Mouse (Mus musculus): Measurements from ENCODE around the gene Cpeb3.

Gene Cpeb3

DNA sequence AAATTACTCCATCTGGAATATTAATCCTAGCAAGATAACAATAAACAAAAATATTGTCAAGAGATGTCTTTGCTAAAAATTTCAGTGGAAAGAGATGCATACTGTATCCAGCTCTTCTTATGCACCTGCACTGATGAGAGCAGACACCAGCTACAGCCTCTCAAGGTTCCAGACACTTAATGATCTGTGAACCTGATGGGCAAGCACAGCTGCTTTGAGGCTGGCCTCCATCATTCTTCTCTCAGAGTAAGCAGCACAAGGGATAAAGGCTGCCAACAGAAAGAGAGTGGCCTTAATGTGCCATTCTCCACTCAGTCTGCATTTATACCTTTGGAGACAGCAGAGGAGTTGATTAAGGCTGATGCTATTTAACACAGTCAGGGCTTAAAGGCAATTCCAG is 167.5 kb downstream of the Cpeb3 start:
- no peak for DNase-seq (ENCODE audit: low spot score in 2 of 2)

DNA sequence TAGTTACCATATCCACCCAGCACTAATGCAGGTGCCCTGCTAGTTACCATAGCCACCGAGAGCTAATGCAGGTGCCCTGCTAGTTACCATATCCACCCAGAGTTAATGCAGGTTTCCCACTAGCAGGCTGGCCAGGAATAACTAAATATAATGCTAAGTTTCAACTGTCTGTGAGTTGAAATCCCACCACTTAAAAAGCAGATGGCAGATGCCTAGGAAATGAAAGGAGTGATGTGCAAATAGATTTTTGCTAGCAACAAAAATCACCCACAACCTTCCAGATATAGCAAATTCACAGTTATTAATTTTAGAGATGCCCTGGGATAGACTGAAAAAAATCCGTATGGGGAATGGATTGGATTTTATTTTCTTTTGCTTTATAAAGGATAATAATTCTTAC is 176.0 kb downstream of the Cpeb3 start:
- no peak for DNase-seq (ENCODE audit: low spot score in 2 of 2)

DNA sequence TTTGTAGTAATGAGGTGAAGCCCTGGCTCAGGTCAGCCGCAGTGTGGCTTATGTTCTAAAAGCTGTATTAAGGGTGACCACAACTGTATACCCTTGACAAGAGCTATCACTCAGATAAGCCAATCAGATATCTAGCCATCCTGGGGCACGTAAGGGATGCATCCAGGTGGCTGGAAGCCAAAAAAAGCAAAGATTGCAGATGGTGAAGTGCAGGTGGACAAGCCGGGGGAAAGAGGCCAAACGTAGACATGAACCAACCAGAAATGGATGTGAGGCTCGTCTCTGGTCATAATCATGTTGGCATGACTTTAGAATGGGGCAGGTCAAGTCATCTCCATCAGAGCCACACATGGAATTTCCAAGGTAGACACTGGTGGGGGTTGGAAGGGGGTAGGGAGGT is 177.0 kb downstream of the Cpeb3 start:
- no peak for DNase-seq (ENCODE audit: low spot score in 2 of 2)

DNA sequence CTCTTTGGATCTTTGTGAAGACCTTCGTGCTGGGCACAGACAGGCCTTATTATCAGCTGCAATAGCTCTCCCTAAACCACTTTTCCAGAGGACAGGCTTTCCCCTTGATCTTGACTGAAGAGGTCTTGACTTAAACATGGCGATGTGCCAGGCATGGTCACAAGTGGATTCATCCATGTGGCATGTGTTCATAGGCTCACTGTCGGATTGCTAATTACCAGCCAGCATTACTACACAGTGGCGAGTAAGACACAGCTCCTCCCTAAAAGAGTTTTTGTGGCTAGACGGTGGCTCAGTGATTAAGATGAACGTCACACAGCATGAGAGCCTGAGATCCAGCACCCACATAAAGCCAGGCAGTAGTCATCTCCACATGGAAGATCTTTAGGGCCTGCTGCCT is 178.6 kb downstream of the Cpeb3 start:
- no peak for DNase-seq (ENCODE audit: low spot score in 2 of 2)

DNA sequence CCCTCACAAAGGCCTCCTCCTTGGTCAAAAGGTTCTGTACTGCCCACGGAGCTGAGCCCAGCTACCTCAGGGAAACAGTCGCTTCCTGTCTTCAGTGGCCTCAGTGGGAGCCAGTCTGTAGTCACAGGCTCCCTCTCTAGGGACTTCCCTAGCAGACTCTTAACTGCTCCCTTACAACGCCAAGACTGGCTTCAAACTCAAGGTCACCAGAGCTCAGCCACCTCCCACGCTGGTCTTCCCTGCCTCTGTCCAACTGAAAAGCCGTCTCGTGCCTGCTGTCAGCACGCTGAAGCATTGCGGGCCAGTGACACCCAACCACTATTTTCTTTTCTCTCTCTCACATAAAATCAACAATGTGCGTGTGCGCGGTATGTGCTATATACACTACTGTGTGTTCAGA is 182.0 kb downstream of the Cpeb3 start:
- no peak for DNase-seq (ENCODE audit: low spot score in 2 of 2)

- DNase-seq (ENCODE audit: low spot score in 2 of 2) = no peak
Measured at GRCm38 (mm10) chr19:37025839-37026319, 182.5 kb downstream of the Cpeb3 start.

GRCm38 (mm10) chr19:37022146-37022545 is 186.3 kb downstream of the Cpeb3 start:
- DNase-seq (ENCODE audit: low spot score in 2 of 2) = no peak

DNA sequence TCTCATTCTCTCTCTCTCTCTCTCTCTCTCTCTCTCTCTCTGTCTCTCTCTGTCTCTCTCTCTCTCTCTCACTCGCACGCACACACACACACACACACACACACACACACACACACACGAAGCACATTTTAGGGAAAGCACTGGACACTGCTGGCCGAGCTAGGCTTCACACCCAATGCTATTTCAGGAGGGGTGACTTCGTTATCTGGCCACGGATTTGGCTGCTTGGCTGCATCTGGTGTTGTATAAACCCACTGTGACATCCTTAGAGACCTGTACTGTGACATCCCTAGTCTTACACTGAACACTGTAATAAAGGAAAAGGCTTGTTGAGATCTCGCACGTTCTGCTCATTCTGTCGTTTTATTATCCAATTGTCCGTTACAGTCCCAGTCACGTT is 187.4 kb downstream of the Cpeb3 start:
- DNase-seq (ENCODE audit: low spot score in 2 of 2) = no peak

GRCm38 (mm10) chr19:37020531-37020930 is 187.9 kb downstream of the Cpeb3 start:
- no peak for DNase-seq (ENCODE audit: low spot score in 2 of 2)

GRCm38 (mm10) chr19:37018931-37019330 is 189.5 kb downstream of the Cpeb3 start:
- DNase-seq (ENCODE audit: low spot score in 2 of 2) = no peak

- peak; percentile 28 to 34 for DNase-seq (ENCODE audit: low spot score in 2 of 2)
Measured at GRCm38 (mm10) chr19:37018411-37018810, 190.0 kb downstream of the Cpeb3 start.

DNA sequence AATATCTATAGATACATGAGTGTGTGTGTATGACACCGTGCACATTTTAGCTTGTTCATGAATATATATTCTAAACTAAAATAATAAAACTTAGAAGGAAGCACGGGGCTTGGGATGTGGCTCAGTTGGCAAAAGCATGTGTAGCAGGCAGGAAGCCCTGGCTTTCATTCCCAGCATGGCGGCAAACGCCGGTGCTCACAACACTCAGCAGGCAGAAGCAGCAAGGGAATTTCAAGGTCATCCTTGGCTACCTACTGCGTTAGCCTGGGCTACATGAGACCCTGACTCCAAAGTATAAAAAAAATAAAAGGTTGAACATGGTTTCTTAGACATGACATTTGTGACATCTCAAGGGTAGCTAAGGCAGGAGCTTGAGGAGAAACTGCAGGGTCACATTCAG is 191.5 kb downstream of the Cpeb3 start:
- DNase-seq (ENCODE audit: low spot score in 2 of 2) = no peak

DNA sequence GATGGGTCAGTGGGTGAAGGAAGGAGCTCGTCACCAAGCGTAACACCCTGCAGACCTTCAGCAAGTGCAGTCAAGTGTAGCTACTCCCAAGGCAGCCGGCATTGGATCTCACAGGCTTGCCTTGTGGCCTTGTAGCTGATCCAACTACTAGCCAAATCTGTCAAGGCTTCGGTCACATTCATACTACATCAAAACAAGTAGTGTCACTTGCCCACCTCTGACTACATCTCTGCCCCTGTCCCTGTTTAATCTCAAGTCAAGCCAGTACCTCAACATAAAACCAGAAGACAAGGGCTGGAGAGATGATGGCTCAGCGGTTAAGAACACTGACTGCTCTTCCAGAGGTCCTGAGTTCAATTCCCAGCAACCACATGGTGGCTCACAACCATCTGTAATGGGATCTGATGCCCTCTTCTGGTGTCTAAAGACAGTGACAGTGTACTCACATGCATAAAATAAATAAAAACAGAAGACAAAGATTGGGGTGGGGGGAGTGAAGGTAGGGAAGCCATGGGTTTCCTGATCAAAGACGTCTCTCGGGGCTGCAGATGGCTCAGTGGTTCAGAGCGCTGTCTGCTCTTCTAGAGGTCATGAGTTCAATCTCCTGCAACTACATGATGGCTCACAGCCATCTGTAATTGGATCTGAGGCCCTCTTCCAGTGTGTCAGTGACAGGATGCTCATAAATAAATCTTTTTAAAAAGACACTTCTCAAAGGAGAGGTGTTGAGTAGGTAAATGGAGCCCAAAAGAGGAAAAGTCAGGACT is 194.0 kb downstream of the Cpeb3 start:
- DNase-seq (ENCODE audit: low spot score in 2 of 2) = no peak

DNA sequence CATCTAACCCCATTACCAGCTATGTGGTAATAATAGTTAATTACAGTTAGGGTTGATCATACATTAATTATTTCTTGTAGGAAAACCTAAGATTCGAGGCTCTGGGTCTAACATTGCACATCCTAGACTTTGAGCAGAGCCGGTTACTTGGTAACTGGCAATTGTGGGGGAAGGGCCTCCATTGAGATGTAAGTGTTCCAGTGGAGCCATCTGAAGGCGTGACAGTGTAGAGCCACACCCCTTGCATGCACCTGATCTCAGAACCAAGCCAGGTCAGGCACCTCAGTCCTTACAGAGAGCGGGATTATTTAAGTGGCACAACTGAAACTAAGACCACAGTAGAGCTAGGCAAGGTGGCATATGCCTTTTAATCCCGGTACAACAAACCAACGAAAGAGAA is 194.9 kb downstream of the Cpeb3 start:
- no peak for DNase-seq (ENCODE audit: low spot score in 2 of 2)

DNA sequence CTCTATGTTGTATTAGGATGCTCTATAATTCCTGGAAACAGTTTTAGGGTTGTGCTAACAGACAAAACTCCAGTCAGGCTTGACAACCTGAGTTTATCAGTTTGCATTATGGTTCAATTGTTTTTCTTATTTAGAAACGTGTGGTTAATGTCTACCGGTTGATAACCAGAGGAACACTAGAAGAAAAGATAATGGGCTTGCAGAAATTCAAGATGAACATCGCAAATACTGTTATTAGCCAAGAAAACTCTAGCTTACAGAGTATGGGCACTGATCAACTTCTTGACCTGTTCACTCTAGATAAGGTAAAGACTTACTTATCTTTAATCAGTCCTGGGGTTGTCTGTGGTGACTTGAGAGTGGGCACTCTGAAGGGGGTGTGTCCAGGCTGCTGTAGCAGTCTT is 198.5 kb downstream of the Cpeb3 start:
- no peak for DNase-seq (ENCODE audit: low spot score in 2 of 2)

- DNase-seq (ENCODE audit: low spot score in 2 of 2) = no peak
Measured at GRCm38 (mm10) chr19:37004557-37004956, 203.8 kb downstream of the Cpeb3 start.
